In the genomic region with DNA sequence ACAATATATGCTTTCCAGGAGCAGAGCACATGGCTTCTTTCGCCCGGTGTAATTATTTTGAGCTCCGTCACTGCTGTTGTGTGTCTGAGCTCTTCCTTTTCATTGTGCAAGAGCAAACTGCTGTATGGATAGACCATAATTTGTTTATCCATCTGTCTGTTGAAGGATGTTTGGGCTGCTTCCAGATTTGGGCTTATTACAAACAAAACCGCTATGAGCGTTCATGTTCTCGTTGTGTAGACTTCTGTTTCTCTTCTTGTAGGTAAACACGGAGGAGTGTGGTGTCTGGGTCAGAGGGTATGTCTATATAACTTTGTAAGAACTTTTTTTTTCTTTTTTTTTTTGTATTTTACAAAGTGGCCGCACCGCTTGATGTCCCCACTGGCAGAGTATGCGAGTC, we compare ENCODE assay signal across 31 mouse cellular contexts. TPM values are rescaled to one million over a fixed set of nuclear protein-coding genes. Genes with fewer than 3 reads are reported as not detected.
DNase-seq lines count a peak whose midpoint lies in the region; ATAC-seq and TF ChIP-seq lines count a peak whose summit lies in the region.
"Had no signal": no experiment of that assay in that cellular context is flagged by ENCODE, and none has a peak within 500 bp of the region (broad histone marks: within the 10 kb centered on the region; RNA-seq: fewer than 3 reads in every experiment).

No protein-coding gene starts in this region.

- WGBS in forebrain, embryonic 14.5 days = 81% methylated on average over 10 of the region's 10 CpGs
- 87% methylated on average over 10 of the region's 10 CpGs for WGBS in forebrain, embryonic 12.5 days
- 30% methylated on average over 10 of the region's 10 CpGs for WGBS in lung, embryonic 14.5 days
- WGBS in lung, adult 2 months = 31% methylated on average over 10 of the region's 10 CpGs
- 33% methylated on average over 10 of the region's 10 CpGs for WGBS in lung, embryonic 16.5 days

- TF ChIP-seq POLR2A in lung, adult 2 months (IDR thresholded peaks at IDR 0.05; ENCODE audit: borderline replicate concordance, extremely low read depth, low read depth, low read length) = no peak

- no peaks in the 10 kb centered on the region for H3K27me3 ChIP-seq in forebrain, embryonic 14.5 days (replicated peaks; ENCODE audit: control insufficient read depth, insufficient read depth, low read length)
- H3K27me3 ChIP-seq in forebrain, embryonic 12.5 days = no peaks in the 10 kb centered on the region
- H3K27me3 ChIP-seq in lung, embryonic 14.5 days (ENCODE audit: insufficient read depth, low read length) = no peaks in the 10 kb centered on the region; the same call in 1 of the 2 replicates
- H3K27me3 ChIP-seq in lung, embryonic 16.5 days (ENCODE audit: control insufficient read depth, insufficient read depth, low read depth, low read length) = no peaks in the 10 kb centered on the region
- H3K27me3 ChIP-seq: embryonic facial prominence, embryonic 12.5 days; hindbrain, embryonic 13.5 days; midbrain, embryonic 15.5 days; neural tube, embryonic 15.5 days had no signal

- H3K4me1 ChIP-seq in forebrain, embryonic 14.5 days (ENCODE audit: control insufficient read depth, insufficient read depth, low read length) = no peaks in the 10 kb centered on the region
- no peaks in the 10 kb centered on the region for H3K4me1 ChIP-seq in forebrain, embryonic 12.5 days
- no peaks in the 10 kb centered on the region for H3K4me1 ChIP-seq in lung, embryonic 14.5 days (ENCODE audit: insufficient read depth)
- no peaks in the 10 kb centered on the region for H3K4me1 ChIP-seq in lung, adult 2 months (ENCODE audit: control insufficient read depth, insufficient read depth, low read length)
- peaks cover 6% of the 10 kb centered on the region; the same call in 1 of the 2 replicates for H3K4me1 ChIP-seq in lung, embryonic 16.5 days (replicated peaks; ENCODE audit: control insufficient read depth, insufficient read depth, low read length)
- H3K4me1 ChIP-seq: embryonic facial prominence, embryonic 12.5 days; forebrain, embryonic 10.5 days; hindbrain, embryonic 13.5 days; midbrain, embryonic 15.5 days; neural tube, embryonic 15.5 days had no signal

- H3K4me2 ChIP-seq in forebrain, embryonic 14.5 days (ENCODE audit: low read length) = no peak overlapping the region
- H3K4me2 ChIP-seq in forebrain, embryonic 12.5 days = no peak overlapping the region
- no peak overlapping the region; the same call in 1 of the 2 replicates for H3K4me2 ChIP-seq in lung, embryonic 14.5 days
- no peak overlapping the region for H3K4me2 ChIP-seq in lung, embryonic 16.5 days (ENCODE audit: low read depth, low read length)
- H3K4me2 ChIP-seq: embryonic facial prominence, embryonic 12.5 days; heart, embryonic 11.5 days; hindbrain, embryonic 13.5 days; liver, embryonic 13.5 days; midbrain, embryonic 15.5 days; neural tube, embryonic 15.5 days had no signal

- no peaks in the 10 kb centered on the region for H3K9me3 ChIP-seq in forebrain, embryonic 14.5 days (replicated peaks; ENCODE audit: control insufficient read depth, low read length)
- H3K9me3 ChIP-seq in forebrain, embryonic 12.5 days = no peaks in the 10 kb centered on the region
- H3K9me3 ChIP-seq in lung, embryonic 14.5 days (ENCODE audit: low read depth, low read length) = no peaks in the 10 kb centered on the region
- H3K9me3 ChIP-seq in lung, embryonic 16.5 days (ENCODE audit: control insufficient read depth, low read length) = no peaks in the 10 kb centered on the region
- H3K9me3 ChIP-seq: embryonic facial prominence, embryonic 12.5 days; forebrain, embryonic 10.5 days; hindbrain, embryonic 13.5 days; liver, embryonic 13.5 days; midbrain, embryonic 15.5 days; neural tube, embryonic 15.5 days had no signal

- H3K4me3 ChIP-seq in forebrain, embryonic 14.5 days (ENCODE audit: low read depth, low read length) = no peak overlapping the region
- H3K4me3 ChIP-seq in forebrain, embryonic 12.5 days (replicated peaks) = no peak overlapping the region
- no peak overlapping the region for H3K4me3 ChIP-seq in lung, embryonic 14.5 days (ENCODE audit: low read depth, low read length)
- H3K4me3 ChIP-seq in lung, adult 2 months (replicated peaks; ENCODE audit: extremely low read depth, low read depth, low read length) = no peak overlapping the region
- no peak overlapping the region for H3K4me3 ChIP-seq in lung, embryonic 16.5 days (ENCODE audit: low read length)
- H3K4me3 ChIP-seq: embryonic facial prominence, embryonic 12.5 days; forebrain, embryonic 10.5 days; hindbrain, embryonic 13.5 days; liver, embryonic 13.5 days; midbrain, embryonic 15.5 days; neural tube, embryonic 15.5 days had no signal

- peak; percentile 19 for DNase-seq in forebrain, embryonic 14.5 days (ENCODE audit: low spot score)
- peak; percentile 83 for DNase-seq in lung, embryonic 14.5 days
- DNase-seq in lung, adult 2 months = no peak
- DNase-seq in lung, postnatal 36 days = peak; percentile 41
- DNase-seq in adrenal gland, postnatal 14 days = no peak
- DNase-seq in gastrocnemius, postnatal 25 days = no peak
- DNase-seq: adrenal gland, adult 2 months; cerebellum, adult 8-10 months; cerebellum, postnatal 25 days; gastrocnemius, postnatal 36 days; heart, adult 18-20 months; heart, postnatal 4 days; kidney, adult 9 months; kidney, postnatal 10 days; liver, embryonic 13.5 days; retina, postnatal 1 day; right cerebral cortex, postnatal 25 days; spleen, adult 18-20 months; thymus, adult 18-20 months; thymus, postnatal 36 days had no signal

- H3K27ac ChIP-seq in forebrain, embryonic 14.5 days (ENCODE audit: low read depth, low read length) = no peak overlapping the region
- H3K27ac ChIP-seq in forebrain, embryonic 12.5 days = no peak overlapping the region
- H3K27ac ChIP-seq in lung, embryonic 14.5 days (ENCODE audit: low read depth) = no peak overlapping the region
- H3K27ac ChIP-seq in lung, embryonic 16.5 days (ENCODE audit: low read length) = peak overlapping the region; percentile 38; the same call in 1 of the 2 replicates
- H3K27ac ChIP-seq: embryonic facial prominence, embryonic 12.5 days; forebrain, embryonic 10.5 days; hindbrain, embryonic 13.5 days; liver, embryonic 13.5 days; midbrain, embryonic 15.5 days; neural tube, embryonic 15.5 days; stomach, postnatal 0 days had no signal

- no peak for ATAC-seq in forebrain, embryonic 14.5 days
- no peak for ATAC-seq in forebrain, embryonic 12.5 days (ENCODE audit: low FRiP score)
- no peak for ATAC-seq in lung, embryonic 14.5 days (ENCODE audit: insufficient read depth)
- ATAC-seq in lung, embryonic 16.5 days (ENCODE audit: low read depth) = peak; percentile 80
- ATAC-seq: intestine, postnatal 0 days; midbrain, embryonic 15.5 days had no signal

- H3K9ac ChIP-seq in forebrain, embryonic 14.5 days (ENCODE audit: low read length) = no peak overlapping the region
- no peak overlapping the region for H3K9ac ChIP-seq in forebrain, embryonic 12.5 days
- H3K9ac ChIP-seq in lung, embryonic 14.5 days = no peak overlapping the region
- no peak overlapping the region for H3K9ac ChIP-seq in lung, embryonic 16.5 days (ENCODE audit: low read length)
- H3K9ac ChIP-seq: embryonic facial prominence, embryonic 12.5 days; hindbrain, embryonic 13.5 days; liver, embryonic 13.5 days; midbrain, embryonic 15.5 days; neural tube, embryonic 15.5 days had no signal

- no peak for TF ChIP-seq CTCF in lung, embryonic 14.5 days (IDR thresholded peaks at IDR 0.05; ENCODE audit: low read depth)
- no peak for TF ChIP-seq CTCF in lung, adult 2 months (IDR thresholded peaks at IDR 0.05; ENCODE audit: insufficient read depth, low read length)

- H3K36me3 ChIP-seq in forebrain, embryonic 14.5 days (ENCODE audit: control insufficient read depth, insufficient read depth, low read length) = no peaks in the 10 kb centered on the region
- H3K36me3 ChIP-seq in forebrain, embryonic 12.5 days (replicated peaks) = no peaks in the 10 kb centered on the region
- H3K36me3 ChIP-seq in lung, embryonic 14.5 days (ENCODE audit: insufficient read depth) = no peaks in the 10 kb centered on the region
- no peaks in the 10 kb centered on the region for H3K36me3 ChIP-seq in lung, embryonic 16.5 days (ENCODE audit: control insufficient read depth, insufficient read depth, low read length)
- H3K36me3 ChIP-seq: embryonic facial prominence, embryonic 12.5 days; forebrain, embryonic 10.5 days; hindbrain, embryonic 13.5 days; liver, embryonic 13.5 days; midbrain, embryonic 15.5 days; neural tube, embryonic 15.5 days had no signal

RNA-seq across cellular contexts. Expression of a gene that starts 20.2 kb away (rescaled TPM):
- 0.89 and 1.9 TPM in 2 replicates for polyA plus RNA-seq in forebrain, embryonic 14.5 days (2014; fragmentation: Nextera tagmentation; extraction: Ambion mirVana)
- polyA plus RNA-seq in forebrain, embryonic 12.5 days (2016; fragmentation: Nextera tagmentation; extraction: Ambion mirVana) = 1.5 and 2.4 TPM in 2 replicates
- 0.37 and 0.79 TPM in 2 replicates for polyA plus RNA-seq in lung, embryonic 14.5 days (2014; fragmentation: Nextera tagmentation; extraction: Ambion mirVana)
- 1.4 and 3.6 TPM in 2 replicates for polyA plus RNA-seq in lung, adult 2 months (2012; rRNA removed)
- polyA plus RNA-seq in lung, embryonic 16.5 days (2015; fragmentation: Nextera tagmentation; extraction: Ambion mirVana) = 0.67 and 0.82 TPM in 2 replicates
- 2.3 and 3.3 TPM in 2 replicates for total RNA-seq in adrenal gland, postnatal 14 days (2021)
- 1 to 10 TPM; 1.3 to 1.8 TPM for total RNA-seq in gastrocnemius, postnatal 25 days (2021)
- total RNA-seq: MEL had no signal

RNA-seq across cellular contexts. Expression of a gene that starts 43.8 kb away (rescaled TPM):
- 36.9 and 45.3 TPM in 2 replicates for polyA plus RNA-seq in forebrain, embryonic 14.5 days (2014; fragmentation: Nextera tagmentation; extraction: Ambion mirVana)
- polyA plus RNA-seq in forebrain, embryonic 12.5 days (2016; fragmentation: Nextera tagmentation; extraction: Ambion mirVana) = 64.5 and 67.5 TPM in 2 replicates
- polyA plus RNA-seq in lung, embryonic 14.5 days (2014; fragmentation: Nextera tagmentation; extraction: Ambion mirVana) = 18.1 and 18.7 TPM in 2 replicates
- 21.2 and 25.9 TPM in 2 replicates for polyA plus RNA-seq in lung, adult 2 months (2012; rRNA removed)
- 41.2 and 48.4 TPM in 2 replicates for polyA plus RNA-seq in lung, embryonic 16.5 days (2015; fragmentation: Nextera tagmentation; extraction: Ambion mirVana)
- 18.6 and 22.9 TPM in 2 replicates for total RNA-seq in adrenal gland, postnatal 14 days (2021)
- total RNA-seq in gastrocnemius, postnatal 25 days (2021) = 10 to 100 TPM; 24.8 to 28.5 TPM

RNA-seq across cellular contexts. Expression of a gene that starts 44.0 kb away (rescaled TPM):
- polyA plus RNA-seq in forebrain, embryonic 14.5 days (2014; fragmentation: Nextera tagmentation; extraction: Ambion mirVana) = 0.69 and 0.98 TPM in 2 replicates
- 0.49 and 0.72 TPM in 2 replicates for polyA plus RNA-seq in forebrain, embryonic 12.5 days (2016; fragmentation: Nextera tagmentation; extraction: Ambion mirVana)
- polyA plus RNA-seq in lung, embryonic 14.5 days (2014; fragmentation: Nextera tagmentation; extraction: Ambion mirVana) = 0.18 and 0.53 TPM in 2 replicates
- 0.11 and 0.22 TPM in 2 replicates for polyA plus RNA-seq in lung, adult 2 months (2012; rRNA removed)
- polyA plus RNA-seq in lung, embryonic 16.5 days (2015; fragmentation: Nextera tagmentation; extraction: Ambion mirVana) = 0.28 and 0.67 TPM in 2 replicates
- total RNA-seq in adrenal gland, postnatal 14 days (2021) = 0.22 TPM in 1 of 2 replicates, not detected in the other
- total RNA-seq in gastrocnemius, postnatal 25 days (2021) = under 1 TPM; 0.23 to 0.54 TPM
- total RNA-seq: adrenal gland, adult 2 months had no signal
- polyA plus RNA-seq: adrenal gland, adult 2 months; liver, embryonic 13.5 days had no signal

RNA-seq across cellular contexts. Expression of a gene that starts 44.2 kb away (rescaled TPM):
- polyA plus RNA-seq in forebrain, embryonic 14.5 days (2014; fragmentation: Nextera tagmentation; extraction: Ambion mirVana) = 14.8 and 17.1 TPM in 2 replicates
- polyA plus RNA-seq in forebrain, embryonic 12.5 days (2016; fragmentation: Nextera tagmentation; extraction: Ambion mirVana) = 9.2 and 12.2 TPM in 2 replicates
- 6.0 and 7.1 TPM in 2 replicates for polyA plus RNA-seq in lung, embryonic 14.5 days (2014; fragmentation: Nextera tagmentation; extraction: Ambion mirVana)
- polyA plus RNA-seq in lung, adult 2 months (2012; rRNA removed) = 20.1 and 20.8 TPM in 2 replicates
- 16.3 and 18.3 TPM in 2 replicates for polyA plus RNA-seq in lung, embryonic 16.5 days (2015; fragmentation: Nextera tagmentation; extraction: Ambion mirVana)
- 4.4 and 4.7 TPM in 2 replicates for total RNA-seq in adrenal gland, postnatal 14 days (2021)
- 1 to 10 TPM in 1 of 2 experiments, under 1 TPM in 1; 0.56 to 1.6 TPM for total RNA-seq in gastrocnemius, postnatal 25 days (2021)

RNA-seq across cellular contexts. Expression of a gene that starts 44.4 kb away (rescaled TPM):
- polyA plus RNA-seq in forebrain, embryonic 14.5 days (2014; fragmentation: Nextera tagmentation; extraction: Ambion mirVana) = 319 and 356 TPM in 2 replicates
- 368 and 375 TPM in 2 replicates for polyA plus RNA-seq in forebrain, embryonic 12.5 days (2016; fragmentation: Nextera tagmentation; extraction: Ambion mirVana)
- polyA plus RNA-seq in lung, embryonic 14.5 days (2014; fragmentation: Nextera tagmentation; extraction: Ambion mirVana) = 315 and 325 TPM in 2 replicates
- polyA plus RNA-seq in lung, adult 2 months (2012; rRNA removed) = 35.2 and 38.9 TPM in 2 replicates
- polyA plus RNA-seq in lung, embryonic 16.5 days (2015; fragmentation: Nextera tagmentation; extraction: Ambion mirVana) = 255 and 267 TPM in 2 replicates
- total RNA-seq in adrenal gland, postnatal 14 days (2021) = 110 and 127 TPM in 2 replicates
- total RNA-seq in gastrocnemius, postnatal 25 days (2021) = 10 to 100 TPM; 65.8 to 66.9 TPM

Comparison
In these comparisons a context has a peak if more than half of its experiments do, and no peak if none do; other contexts are left out.
1. DNase-seq: peak in forebrain, embryonic 14.5 days (single experiment), lung, embryonic 14.5 days (single experiment) and lung, postnatal 36 days (single experiment); none in lung, adult 2 months (single experiment), adrenal gland, postnatal 14 days (single experiment) and gastrocnemius, postnatal 25 days (single experiment).